Mouse (Mus musculus) 3T3-L1 (cell line): ENCODE measurements around the gene Gspt1.
"Not testable (repeated sequence)": the region's sequence is repeated elsewhere in the genome, so short reads cannot be mapped to it uniquely, and the experiment has no call there.

Source experiments
- DNase-seq: peaks from one replicate; pipeline ENCODE4 v3.0.0-alpha.2; 2015; ENCODE audit warnings: low read depth, low spot score

Gene Gspt1

DNA sequence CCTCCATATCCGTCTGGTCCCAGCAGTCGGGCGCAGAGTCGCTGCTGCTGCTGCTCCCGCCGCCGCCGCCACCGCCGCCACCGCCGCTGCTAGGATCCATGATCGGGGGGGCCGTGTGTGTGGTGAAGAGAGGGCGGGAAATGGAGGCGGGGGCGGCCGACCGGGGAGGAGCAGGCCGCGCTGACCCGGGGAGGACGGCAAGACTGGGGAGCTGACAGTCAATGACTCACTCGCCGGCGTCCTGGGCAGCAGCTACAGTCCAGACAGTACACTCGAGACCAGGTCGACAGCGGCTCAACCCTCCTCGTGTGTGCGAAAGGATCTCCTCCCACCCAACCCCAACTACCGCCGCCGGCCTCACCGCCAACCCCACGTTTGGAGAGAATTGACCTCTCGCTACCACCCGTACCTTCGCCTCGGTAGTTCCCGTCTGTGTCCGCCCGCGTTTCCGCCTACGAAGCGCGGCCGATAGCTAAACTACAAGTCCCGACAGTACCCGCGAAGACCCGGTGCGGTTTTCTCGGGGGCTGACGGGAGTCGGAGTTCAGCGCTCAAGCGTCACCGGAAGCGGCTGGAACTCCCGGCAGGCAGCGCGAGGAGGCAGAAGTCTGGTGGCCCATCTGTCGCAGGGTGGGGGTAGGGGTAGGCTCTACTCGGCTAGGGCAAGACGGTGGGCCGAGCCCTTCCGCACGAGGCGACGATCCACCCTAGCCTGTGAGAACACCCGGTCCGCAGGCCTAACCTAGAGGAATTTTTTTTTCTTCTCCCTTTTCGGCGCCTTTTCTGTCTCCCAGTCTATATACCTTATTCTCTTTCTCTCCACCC is at the start of gene Gspt1:
Gspt1 (minus strand) TSS at position 428 of the 825 bp plus-strand sequence.
- peak; percentile 99 for DNase-seq

- DNase-seq, result no peak
Measured at GRCm38 (mm10) chr16:11303741-11304140, 49.6 kb upstream of the Gspt1 start.

DNA sequence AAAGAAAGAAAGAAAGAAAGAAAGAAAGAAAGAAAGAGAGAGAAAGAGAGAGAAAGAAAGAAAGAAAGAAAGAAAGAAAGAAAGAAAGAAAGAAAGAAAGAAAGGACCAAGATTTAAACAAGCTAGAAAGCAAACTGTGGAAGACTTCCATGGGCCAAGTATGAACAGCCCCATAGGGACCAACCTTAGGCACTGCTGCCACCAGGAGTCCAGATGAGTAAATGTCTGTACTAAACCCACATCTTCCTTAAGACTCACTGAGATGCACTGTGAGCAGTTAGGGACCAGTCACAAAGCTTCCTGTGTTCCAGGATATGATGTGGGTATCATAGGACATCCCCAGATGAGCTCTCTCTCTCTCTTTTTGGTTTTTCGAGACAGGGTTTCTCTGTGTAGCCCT is 43.6 kb upstream of the Gspt1 start:
- peak; percentile 77 for DNase-seq

- not testable (repeated sequence) for DNase-seq
Measured at GRCm38 (mm10) chr16:11295583-11295982, 41.5 kb upstream of the Gspt1 start.

DNA sequence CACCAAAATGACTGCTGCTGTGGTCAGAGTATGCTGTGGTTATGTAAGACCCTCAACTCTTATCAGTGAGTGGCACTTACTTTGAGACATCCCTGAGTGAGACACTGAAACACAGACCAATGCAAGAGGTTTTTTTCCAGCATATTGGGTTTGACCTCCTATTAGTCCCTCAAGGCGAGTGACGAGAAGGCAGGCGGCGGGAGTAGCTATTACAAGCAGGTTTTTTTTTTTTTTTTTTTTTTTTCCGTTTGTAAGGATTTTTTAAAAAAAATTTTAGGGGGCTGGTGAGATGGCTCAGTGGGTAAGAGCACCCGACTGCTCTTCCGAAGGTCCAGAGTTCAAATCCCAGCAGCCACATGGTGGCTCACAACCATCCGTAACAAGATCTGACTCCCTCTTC is 34.7 kb upstream of the Gspt1 start:
- DNase-seq, result not testable (repeated sequence)

DNA sequence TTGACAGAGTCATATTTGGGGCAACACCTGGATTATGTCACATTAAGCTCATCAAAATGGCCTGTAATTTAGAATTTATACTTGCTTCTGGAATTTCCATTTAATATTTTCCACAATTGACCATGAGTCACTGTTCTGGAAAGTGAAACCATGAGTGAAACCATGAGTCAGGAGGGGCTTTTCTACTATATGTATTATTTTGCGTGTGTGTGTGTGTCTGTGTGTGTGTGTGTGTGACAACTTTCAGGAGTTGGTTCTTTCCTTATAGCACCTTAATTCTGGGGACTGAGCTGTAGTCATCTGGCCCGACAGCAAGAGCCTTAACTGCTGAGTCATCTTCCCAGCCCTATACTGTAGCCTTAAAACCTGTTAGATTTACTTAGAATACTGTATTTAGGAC is 31.8 kb upstream of the Gspt1 start:
- DNase-seq, result peak; percentile 73

DNA sequence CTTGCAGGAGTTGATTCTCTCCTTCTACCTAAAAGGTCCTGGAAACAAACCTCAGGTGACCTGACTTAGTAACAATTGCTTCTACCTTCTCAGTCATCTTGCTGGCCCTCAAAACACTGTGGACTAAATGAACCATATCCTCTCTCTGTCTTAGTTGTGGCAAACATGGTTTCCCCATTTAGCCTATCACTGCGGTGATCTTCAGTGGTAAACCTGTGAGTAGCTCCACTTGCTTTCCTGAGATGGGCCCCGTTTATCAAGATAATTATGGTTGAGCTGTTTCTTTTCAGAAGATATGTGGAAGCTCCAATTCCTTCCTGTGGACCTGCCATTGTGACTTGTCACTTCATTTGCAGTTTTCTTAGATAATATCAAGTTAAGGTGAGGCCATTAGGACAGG is 30.8 kb upstream of the Gspt1 start:
- no peak for DNase-seq

- no peak for DNase-seq
Measured at GRCm38 (mm10) chr16:11282655-11283232, 28.6 kb upstream of the Gspt1 start.

GRCm38 (mm10) chr16:11278778-11279177 is 24.7 kb upstream of the Gspt1 start:
- no peak for DNase-seq

- no peak for DNase-seq
Measured at GRCm38 (mm10) chr16:11276888-11277287, 22.8 kb upstream of the Gspt1 start.

- DNase-seq, result no peak
Measured at GRCm38 (mm10) chr16:11271073-11271472, 16.9 kb upstream of the Gspt1 start.

GRCm38 (mm10) chr16:11270642-11271041 is 16.5 kb upstream of the Gspt1 start:
- peak; percentile 56 for DNase-seq

DNA sequence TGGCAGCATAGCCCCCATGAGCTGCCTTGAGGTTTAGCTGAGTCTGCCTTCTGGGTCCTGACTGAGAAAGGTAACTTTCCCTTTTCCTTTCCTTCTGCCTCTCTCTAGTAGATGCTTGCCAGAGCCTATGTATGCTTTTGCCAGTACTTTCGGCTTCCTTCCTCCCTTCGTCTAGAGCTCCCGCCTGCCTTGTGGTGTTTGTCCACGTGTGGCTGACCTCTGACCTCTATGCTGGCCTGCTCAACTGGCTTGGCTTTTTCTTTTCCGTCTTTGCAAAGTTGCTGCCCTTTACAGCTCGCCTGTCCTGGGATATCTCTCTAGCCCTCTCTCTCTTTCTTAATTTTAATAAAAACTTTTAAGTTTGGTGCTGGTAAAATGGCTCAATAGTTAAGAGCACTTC is 15.7 kb upstream of the Gspt1 start:
- DNase-seq, result no peak

GRCm38 (mm10) chr16:11266556-11266955 is 12.4 kb upstream of the Gspt1 start:
- DNase-seq, result no peak

- DNase-seq, result peak; percentile 49
Measured at GRCm38 (mm10) chr16:11263266-11263665, 9.1 kb upstream of the Gspt1 start.

DNA sequence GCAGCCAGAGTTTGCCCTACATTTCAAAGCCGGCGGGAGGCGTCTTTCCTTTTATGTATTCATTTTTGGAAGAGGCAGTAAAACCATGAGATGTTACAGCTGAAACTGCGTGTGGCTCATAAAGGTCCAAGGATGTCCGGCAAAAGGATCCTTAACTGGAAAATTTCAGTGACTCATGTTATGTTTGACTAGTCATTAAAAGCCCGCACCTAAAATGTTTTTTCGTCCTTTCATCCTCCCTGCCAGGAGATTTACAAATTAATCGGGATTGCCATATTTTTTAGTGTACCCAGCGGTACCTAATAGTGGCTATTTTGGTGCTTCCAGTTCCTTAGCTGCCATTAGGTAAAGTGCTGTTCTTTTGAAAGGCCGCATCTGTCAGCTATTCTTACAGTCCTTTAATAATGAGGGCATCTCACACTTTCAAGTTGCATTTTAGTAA is 619 bp upstream of the Gspt1 start:
- no peak for DNase-seq

- peak; percentile 64 for DNase-seq
Measured at GRCm38 (mm10) chr16:11253065-11253831, 877 bp downstream of the Gspt1 start.

GRCm38 (mm10) chr16:11247791-11248190 is 6.3 kb downstream of the Gspt1 start:
- no peak for DNase-seq

DNA sequence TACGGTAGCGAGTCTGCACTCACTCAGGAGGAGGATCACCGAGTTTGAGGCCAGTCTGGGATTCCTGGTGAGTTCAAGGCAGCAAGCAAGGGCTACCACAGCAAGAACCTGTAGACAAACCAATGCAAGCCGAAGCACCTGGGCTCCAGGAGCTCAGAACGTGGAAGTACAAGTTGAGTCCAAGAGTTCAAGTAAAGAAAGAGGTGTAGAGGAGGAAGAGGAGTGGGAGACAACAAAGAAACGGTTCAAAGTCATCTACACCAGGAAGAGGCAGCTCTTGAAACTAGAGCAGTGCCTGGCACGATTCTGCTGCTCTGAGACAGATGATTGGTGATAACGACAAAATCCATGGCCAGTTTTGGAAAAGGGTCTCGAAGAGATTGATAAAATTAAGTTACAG is 8.4 kb downstream of the Gspt1 start:
- no peak for DNase-seq

GRCm38 (mm10) chr16:11242401-11242800 is 11.7 kb downstream of the Gspt1 start:
- no peak for DNase-seq

DNA sequence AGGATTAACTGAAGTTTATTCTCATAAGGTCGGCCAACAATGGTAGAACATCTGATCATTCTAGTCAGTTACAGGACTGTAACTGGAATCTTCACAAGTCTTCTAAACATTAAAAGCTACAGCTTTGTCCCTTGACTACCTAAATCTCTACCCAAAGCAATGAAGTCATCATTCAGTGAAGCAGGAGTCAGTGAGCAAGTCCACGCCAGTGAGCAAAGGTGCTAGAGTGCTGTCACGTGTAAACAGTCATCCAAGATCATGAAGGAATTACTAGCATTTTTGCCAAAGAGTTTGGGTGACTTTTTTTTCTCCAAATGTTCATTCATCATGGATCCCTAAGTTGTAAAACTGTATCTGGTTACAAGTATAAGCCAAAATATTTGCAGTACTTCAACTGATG is 36.3 kb downstream of the Gspt1 start:
- no peak for DNase-seq

DNA sequence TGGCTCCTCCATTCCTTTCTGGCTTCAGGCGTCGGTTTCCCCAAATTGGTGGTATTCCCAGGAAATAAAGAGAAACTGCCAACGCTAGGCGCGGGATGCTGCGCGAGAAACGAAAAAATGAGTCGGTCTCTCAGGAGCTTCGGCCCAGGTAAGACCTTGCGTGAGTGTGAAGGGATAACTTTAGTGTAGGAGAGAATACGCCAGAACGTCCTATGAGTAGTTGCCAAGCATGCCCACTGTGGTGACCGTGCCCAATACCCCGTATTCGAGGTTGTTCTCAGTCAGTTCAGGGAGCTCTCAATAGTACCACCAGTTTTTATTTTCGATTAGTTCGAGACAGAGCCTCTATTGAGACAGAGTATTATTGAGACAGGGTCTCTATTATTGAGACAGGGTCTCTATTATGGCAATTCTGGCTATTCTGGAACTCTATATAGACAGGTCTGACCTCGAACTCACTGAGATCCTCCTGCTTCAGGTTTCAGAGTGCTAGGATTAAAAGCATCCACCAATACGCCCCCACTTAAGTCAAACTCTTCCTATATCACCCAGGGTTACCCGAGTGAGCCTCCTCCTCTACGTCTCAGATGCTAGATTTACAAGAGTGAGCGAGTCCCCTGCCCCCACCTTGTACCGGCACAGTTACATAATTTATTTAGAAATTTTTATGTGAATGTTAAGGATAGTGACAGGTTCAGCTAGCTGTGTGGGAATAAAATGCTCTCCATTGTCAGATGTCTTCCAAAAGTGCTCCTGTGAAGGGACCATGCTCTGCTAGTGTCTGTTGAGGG is 50.3 kb downstream of the Gspt1 start:
- DNase-seq, result peak; percentile 25
